8 mouse cellular contexts compared by ENCODE assay signal in genomic region chr3:53016436-53017340, GRCm38 (mm10). TPM values are rescaled to one million over a fixed set of nuclear protein-coding genes. Genes with fewer than 3 reads are reported as not detected.
DNase-seq lines count a peak whose midpoint lies in the region; ATAC-seq and TF ChIP-seq lines count a peak whose summit lies in the region.

Gene Cog6 (minus strand): TSS chr3:53017237.

- H3K4me2 ChIP-seq in forebrain, embryonic 14.5 days (ENCODE audit: low read length), result peak within 1 kb of the TSS; percentile 55
- peak within 1 kb of the TSS; percentile 71 for H3K4me2 ChIP-seq in neural tube, embryonic 15.5 days

- ATAC-seq in cerebellum, adult (ENCODE audit: insufficient number of reproducible peaks, low FRiP score, low TSS enrichment), result peak; percentile 96
- ATAC-seq in forebrain, embryonic 14.5 days, result peak; percentile 97
- peak; percentile 93 for ATAC-seq in neural tube, embryonic 15.5 days (ENCODE audit: low FRiP score)

- peak; percentile 96 for DNase-seq in forebrain, embryonic 14.5 days (ENCODE audit: low spot score)
- peak; percentile 82 to 86 for DNase-seq in heart, postnatal 14 days
- DNase-seq in layer of hippocampus, adult 11-12 months (ENCODE audit: low spot score), result peak; percentile 87
- peak; percentile 77 to 85 for DNase-seq in lung, adult 18-20 months
- DNase-seq in testis, postnatal 14 days (ENCODE audit: low spot score), result peak; percentile 87

- H3K9me3 ChIP-seq in ES-Bruce4 (replicated peaks; ENCODE audit: control insufficient read depth, insufficient read depth, low read length, poor library complexity, severe bottlenecking), result no peaks in the 10 kb centered on the region
- no peaks in the 10 kb centered on the region for H3K9me3 ChIP-seq in forebrain, embryonic 14.5 days (replicated peaks; ENCODE audit: control insufficient read depth, low read length)
- no peaks in the 10 kb centered on the region for H3K9me3 ChIP-seq in neural tube, embryonic 15.5 days (replicated peaks)

- H3K27ac ChIP-seq in ES-Bruce4 (ENCODE audit: insufficient read depth, low read length), result no peak within 1 kb of the TSS
- H3K27ac ChIP-seq in forebrain, embryonic 14.5 days (ENCODE audit: low read depth, low read length), result peak within 1 kb of the TSS; percentile 58
- H3K27ac ChIP-seq in neural tube, embryonic 15.5 days (replicated peaks), result peak within 1 kb of the TSS; percentile 86

- H3K36me3 ChIP-seq in ES-Bruce4 (ENCODE audit: control insufficient read depth, insufficient read depth, low read length, poor library complexity, severe bottlenecking), result 0 out of 2 replicates have a peak, but pooled peaks cover 2% of the 10 kb centered on the region
- peaks cover 21% of the 10 kb centered on the region for H3K36me3 ChIP-seq in forebrain, embryonic 14.5 days (ENCODE audit: control insufficient read depth, insufficient read depth, low read length)
- peaks cover 19% of the 10 kb centered on the region for H3K36me3 ChIP-seq in neural tube, embryonic 15.5 days

- H3K4me1 ChIP-seq in ES-Bruce4 (ENCODE audit: control insufficient read depth, insufficient read depth, low read length), result no peaks in the 10 kb centered on the region
- peaks cover 4% of the 10 kb centered on the region; the same call in 1 of the 2 replicates for H3K4me1 ChIP-seq in forebrain, embryonic 14.5 days (ENCODE audit: control insufficient read depth, insufficient read depth, low read length)
- peaks cover 12% of the 10 kb centered on the region for H3K4me1 ChIP-seq in neural tube, embryonic 15.5 days

- H3K4me3 ChIP-seq in ES-Bruce4 (ENCODE audit: low read depth, low read length), result peak within 1 kb of the TSS; percentile 93
- peak within 1 kb of the TSS; percentile 84 for H3K4me3 ChIP-seq in forebrain, embryonic 14.5 days (ENCODE audit: low read depth, low read length)
- peak within 1 kb of the TSS; percentile 78 for H3K4me3 ChIP-seq in neural tube, embryonic 15.5 days (replicated peaks)

- TF ChIP-seq POLR2A in ES-Bruce4 (IDR thresholded peaks at IDR 0.05; ENCODE audit: insufficient read depth, low read length), result peak; percentile 55

- intact Hi-C loops in heart, postnatal 14 days (cut with DNase I), result no loop called here

- WGBS in forebrain, embryonic 14.5 days, result 5% methylated on average over 53 of the region's 53 CpGs
- 6% methylated on average over 53 of the region's 53 CpGs for WGBS in neural tube, embryonic 15.5 days

- TF ChIP-seq CTCF in ES-Bruce4 (IDR thresholded peaks at IDR 0.05; ENCODE audit: low read depth, low read length), result no peak

- no peak for TF ChIP-seq EP300 in ES-Bruce4 (IDR thresholded peaks at IDR 0.05; ENCODE audit: insufficient read depth, low read depth, low read length)

- peak within 1 kb of the TSS; percentile 61 for H3K9ac ChIP-seq in ES-Bruce4 (ENCODE audit: low read depth, poor library complexity, severe bottlenecking)
- peak within 1 kb of the TSS; percentile 81 for H3K9ac ChIP-seq in forebrain, embryonic 14.5 days (ENCODE audit: low read length)
- peak within 1 kb of the TSS; percentile 87 for H3K9ac ChIP-seq in neural tube, embryonic 15.5 days (replicated peaks)

- H3K27me3 ChIP-seq in ES-Bruce4 (ENCODE audit: control insufficient read depth, insufficient read depth, low read length, poor library complexity, severe bottlenecking), result no peaks in the 10 kb centered on the region; the same call in 1 of the 2 replicates
- no peaks in the 10 kb centered on the region for H3K27me3 ChIP-seq in forebrain, embryonic 14.5 days (replicated peaks; ENCODE audit: control insufficient read depth, insufficient read depth, low read length)
- H3K27me3 ChIP-seq in neural tube, embryonic 15.5 days (replicated peaks), result no peaks in the 10 kb centered on the region

RNA-seq across cellular contexts. Expression of gene Cog6, which starts in this region (rescaled TPM):
- polyA plus RNA-seq in ES-Bruce4 (2011; ENCODE audit: insufficient read depth, insufficient read length, low read depth, missing spikeins), result 28.9 and 34.3 TPM in 2 replicates
- 73.1 and 86.2 TPM in 2 replicates for polyA plus RNA-seq in forebrain, embryonic 14.5 days (2014; fragmentation: Nextera tagmentation; extraction: Ambion mirVana)
- total RNA-seq in heart, postnatal 14 days (2021), result 10 to 100 TPM; 49.3 to 54.7 TPM
- 43.8 and 45.4 TPM in 2 replicates for polyA plus RNA-seq in neural tube, embryonic 15.5 days (2015; fragmentation: Nextera tagmentation; extraction: Ambion mirVana)
